Mouse (Mus musculus): ENCODE measurements around the gene Il12rb1. TPM values are rescaled to one million over a fixed set of nuclear protein-coding genes. Genes with fewer than 3 reads are reported as not detected.
"Not testable (repeated sequence)": the region's sequence is repeated elsewhere in the genome, so short reads cannot be mapped to it uniquely, and the experiment has no call there.

Gene Il12rb1
- polyA plus RNA-seq, 1 experiment from 2014 or later = 1.6 TPM

DNA sequence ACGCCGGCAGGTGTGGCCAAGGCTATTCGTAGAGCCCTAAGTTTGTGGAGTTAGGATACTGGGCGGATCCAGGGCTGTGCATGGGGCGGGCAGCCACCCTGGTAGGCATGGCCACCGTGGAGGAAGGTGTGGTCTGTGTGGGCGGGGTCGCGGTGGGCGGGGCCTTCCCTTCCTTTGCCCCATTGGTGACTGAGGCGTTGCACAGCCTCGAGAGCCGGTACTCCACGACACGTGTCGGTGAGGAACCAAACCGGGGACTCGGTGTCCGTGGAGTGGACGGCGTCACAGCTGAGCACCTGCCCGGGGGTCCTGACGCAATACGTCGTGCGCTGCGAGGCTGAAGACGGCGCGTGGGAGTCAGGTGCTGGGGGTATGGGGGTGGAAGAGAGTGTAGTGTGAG is 8.4 kb downstream of the Il12rb1 start:
- peaks cover 8% of the 10 kb centered on the region; the same call in 1 of the 2 replicates for H3K36me3 ChIP-seq (ENCODE audit: inconsistent target)
- no peak overlapping the region for H3K27ac ChIP-seq
- no peak overlapping the region for H3K4me3 ChIP-seq (ENCODE audit: inconsistent target)
- WGBS (ENCODE audit: missing documents) = 66% methylated on average over 30 of the region's 30 CpGs
- no peaks in the 10 kb centered on the region for H3K79me2 ChIP-seq (ENCODE audit: inconsistent target)

- Histone ChIP-seq H3K27ac (no peak overlapping the region), H3K4me3 (ENCODE audit: inconsistent target) (no peak overlapping the region), H3K36me3 (ENCODE audit: inconsistent target) (peaks cover 8% of the 10 kb centered on the region; the same call in 1 of the 2 replicates), H3K79me2 (ENCODE audit: inconsistent target) (no peaks in the 10 kb centered on the region)
- 84% methylated on average over 23 of the region's 31 CpGs for WGBS (ENCODE audit: missing documents)
Observed at GRCm38 (mm10) chr8:70820101-70820935, 12.1 kb downstream of the Il12rb1 start.

DNA sequence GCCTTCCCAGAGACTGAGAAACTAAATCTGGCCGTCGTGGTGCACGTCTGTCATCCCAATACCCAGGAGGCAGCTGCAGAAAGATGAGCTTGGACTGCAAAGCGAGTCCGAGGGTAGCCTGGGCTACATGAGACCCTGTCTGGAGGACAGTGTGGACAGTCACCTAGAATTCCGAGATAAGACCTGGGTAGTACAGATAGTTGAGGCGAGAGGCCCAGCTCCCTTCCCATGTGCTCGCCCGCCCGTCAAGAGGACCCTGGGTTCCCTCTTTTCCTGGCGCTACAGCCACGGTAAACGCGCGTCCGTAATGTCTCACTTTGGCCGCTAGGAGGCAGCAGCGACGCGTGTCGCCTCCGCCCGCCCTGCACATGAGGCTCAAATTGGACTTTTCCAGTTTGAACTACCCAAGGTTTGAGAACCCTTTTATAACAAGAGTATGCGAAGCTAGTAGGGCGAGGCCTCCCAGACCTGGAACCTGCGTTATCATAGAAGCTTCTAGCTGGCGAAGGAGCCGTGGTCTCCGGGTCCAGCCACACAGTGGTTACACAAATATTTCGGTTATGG is 13.2 kb downstream of the Il12rb1 start:
- peaks cover 8% of the 10 kb centered on the region; the same call in 1 of the 2 replicates for H3K36me3 ChIP-seq (ENCODE audit: inconsistent target)
- no peak overlapping the region for H3K27ac ChIP-seq
- WGBS (ENCODE audit: missing documents) = 17% methylated on average over 27 of the region's 30 CpGs
- H3K4me3 ChIP-seq (ENCODE audit: inconsistent target) = no peak overlapping the region
- H3K79me2 ChIP-seq (ENCODE audit: inconsistent target) = no peaks in the 10 kb centered on the region

- peaks cover 8% of the 10 kb centered on the region; the same call in 1 of the 2 replicates for H3K36me3 ChIP-seq (ENCODE audit: inconsistent target)
- WGBS (ENCODE audit: missing documents) = 64% methylated on average over 11 of the region's 11 CpGs
- no peak overlapping the region for H3K4me3 ChIP-seq (ENCODE audit: inconsistent target)
- no peaks in the 10 kb centered on the region for H3K79me2 ChIP-seq (ENCODE audit: inconsistent target)
- H3K27ac ChIP-seq = no peak overlapping the region
Observed at GRCm38 (mm10) chr8:70821992-70822391, 13.7 kb downstream of the Il12rb1 start.

DNA sequence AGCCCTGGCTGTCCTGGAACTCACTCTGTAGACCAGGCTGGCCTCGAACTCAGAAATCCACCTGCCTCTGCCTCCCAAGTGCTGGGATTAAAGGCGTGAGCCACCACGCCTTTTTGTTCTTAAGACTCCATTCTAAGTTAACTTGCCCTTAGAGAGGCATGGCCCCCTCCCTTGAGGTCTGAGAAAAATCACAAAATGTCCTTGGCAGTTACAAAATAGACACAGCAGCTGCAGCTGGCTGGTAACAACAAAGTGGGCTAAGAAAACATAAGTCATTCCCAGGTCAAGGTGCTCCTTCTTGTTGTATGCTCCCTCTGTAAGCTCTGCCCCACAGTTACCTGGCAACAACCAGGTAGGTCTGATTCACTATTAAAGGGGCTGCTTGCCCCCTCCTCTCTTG is 14.3 kb downstream of the Il12rb1 start:
- H3K36me3 ChIP-seq (ENCODE audit: inconsistent target); H3K4me3 ChIP-seq (ENCODE audit: inconsistent target); H3K27ac ChIP-seq; H3K79me2 ChIP-seq (ENCODE audit: inconsistent target): not testable (repeated sequence)
- 83% methylated on average over 2 of the region's 3 CpGs for WGBS (ENCODE audit: missing documents)

DNA sequence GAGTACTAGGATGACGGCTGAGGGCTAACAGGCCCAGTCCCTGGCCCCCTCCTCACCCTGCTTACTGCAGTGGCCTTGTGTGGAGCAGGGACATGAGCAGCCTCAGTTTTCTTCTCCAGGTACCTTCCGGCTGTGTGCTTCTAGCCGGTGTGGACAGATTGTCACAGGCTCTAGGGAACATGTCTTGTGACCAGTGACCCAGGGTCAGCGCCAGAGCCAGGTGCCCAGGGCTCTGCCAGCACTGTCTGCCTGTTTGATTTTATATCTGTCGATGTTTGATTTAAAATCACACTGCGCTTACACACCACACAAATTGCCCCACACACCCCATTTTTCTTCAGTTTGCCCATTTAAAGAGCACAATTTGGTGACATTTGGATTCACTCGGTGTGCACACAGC is 15.6 kb downstream of the Il12rb1 start:
- Histone ChIP-seq H3K79me2 (ENCODE audit: inconsistent target) (no peaks in the 10 kb centered on the region), H3K4me3 (ENCODE audit: inconsistent target) (no peak overlapping the region), H3K27ac (no peak overlapping the region), H3K36me3 (ENCODE audit: inconsistent target) (peaks cover 8% of the 10 kb centered on the region; the same call in 1 of the 2 replicates)
- WGBS (ENCODE audit: missing documents) = 95% methylated on average over 7 of the region's 7 CpGs

DNA sequence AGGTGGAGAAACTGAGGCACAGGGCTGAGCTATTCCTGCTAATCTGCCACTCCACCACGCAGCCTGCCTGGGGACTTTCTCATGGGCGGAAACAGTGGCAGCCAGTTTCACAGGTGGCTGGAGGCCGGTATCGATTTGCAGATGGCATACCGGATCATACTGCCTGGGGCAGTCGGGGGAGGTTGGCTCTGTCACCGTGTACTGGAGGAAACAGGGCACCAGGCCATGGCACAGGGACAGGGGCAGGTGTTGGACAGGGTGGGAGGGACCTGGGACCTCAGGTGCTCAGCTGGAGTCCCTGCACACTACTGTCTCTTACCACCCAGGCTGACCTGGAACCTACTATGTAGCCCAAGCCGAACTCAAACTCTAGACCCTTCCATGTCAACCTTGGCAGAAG is 17.6 kb downstream of the Il12rb1 start:
- Histone ChIP-seq H3K27ac (no peak overlapping the region), H3K79me2 (ENCODE audit: inconsistent target) (no peaks in the 10 kb centered on the region), H3K4me3 (ENCODE audit: inconsistent target) (no peak overlapping the region), H3K36me3 (ENCODE audit: inconsistent target) (no peaks in the 10 kb centered on the region)
- 86% methylated on average over 8 of the region's 8 CpGs for WGBS (ENCODE audit: missing documents)

DNA sequence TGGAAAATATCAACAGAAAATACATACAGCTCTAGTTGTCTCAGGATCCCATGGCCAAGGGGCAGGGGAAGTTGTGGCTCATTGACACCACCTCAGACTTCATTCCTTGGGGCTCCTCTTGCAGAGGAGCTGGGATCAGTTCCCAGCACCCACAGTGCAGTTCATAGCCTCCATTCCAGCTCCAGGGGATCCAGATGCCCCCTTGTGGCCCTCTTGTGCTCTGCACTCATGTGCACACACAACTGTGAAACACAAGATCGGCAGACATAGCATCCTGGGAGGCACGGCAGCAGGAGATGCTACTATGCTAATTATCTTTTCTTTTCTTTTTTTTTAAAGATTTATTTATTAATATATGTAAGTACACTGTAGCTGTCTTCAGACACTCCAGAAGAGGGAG is 18.8 kb downstream of the Il12rb1 start:
- Histone ChIP-seq H3K27ac (no peak overlapping the region), H3K36me3 (ENCODE audit: inconsistent target) (no peaks in the 10 kb centered on the region), H3K79me2 (ENCODE audit: inconsistent target) (no peaks in the 10 kb centered on the region), H3K4me3 (ENCODE audit: inconsistent target) (no peak overlapping the region)
- 100% methylated on average over 2 of the region's 2 CpGs for WGBS (ENCODE audit: missing documents)

DNA sequence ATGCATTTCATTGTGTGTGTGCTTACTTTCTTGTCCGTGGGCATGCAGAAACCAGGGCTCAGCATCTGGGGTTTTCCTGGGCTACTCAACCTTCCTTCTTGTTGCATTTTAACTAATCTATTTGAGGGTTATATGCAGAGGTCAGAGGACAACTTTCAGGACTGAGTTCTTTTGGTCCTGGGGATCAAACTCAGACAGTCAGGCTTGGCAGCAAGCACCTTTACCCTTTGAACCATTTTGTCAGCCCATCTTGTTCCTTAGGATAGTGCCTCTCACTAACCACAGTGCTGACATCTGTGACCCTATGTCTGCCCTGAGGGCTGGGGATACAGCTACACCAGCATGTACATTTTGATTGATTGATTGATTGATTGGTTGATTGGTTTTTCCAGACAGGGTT is 19.5 kb downstream of the Il12rb1 start:
- Histone ChIP-seq H3K4me3 (ENCODE audit: inconsistent target) (no peak overlapping the region), H3K36me3 (ENCODE audit: inconsistent target) (no peaks in the 10 kb centered on the region), H3K27ac (no peak overlapping the region), H3K79me2 (ENCODE audit: inconsistent target) (no peaks in the 10 kb centered on the region)
- WGBS (ENCODE audit: missing documents) = 91% methylated on average over 1 of the region's 1 CpGs

DNA sequence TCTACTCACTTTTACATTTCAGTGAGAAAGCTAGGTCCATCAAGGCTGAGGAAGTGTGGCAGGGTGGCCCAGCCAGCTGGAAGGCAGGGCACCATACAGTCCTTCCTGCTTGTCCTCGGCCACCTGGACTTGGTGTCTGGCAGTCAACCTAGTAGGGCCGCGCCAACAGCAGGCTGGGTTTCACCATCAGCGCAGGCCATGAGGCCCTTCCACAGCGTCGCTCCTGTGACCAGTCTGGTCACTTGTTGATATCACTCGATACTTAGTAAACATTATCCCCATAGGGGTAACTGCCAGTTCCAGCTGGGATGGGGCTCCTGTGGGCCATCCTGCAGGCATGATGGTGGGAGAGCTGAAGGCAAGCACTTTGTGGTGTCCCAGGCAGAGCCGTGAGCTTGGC is 23.3 kb downstream of the Il12rb1 start:
- Histone ChIP-seq H3K36me3 (ENCODE audit: inconsistent target) (peaks cover 17% of the 10 kb centered on the region; the same call in 1 of the 2 replicates), H3K4me3 (ENCODE audit: inconsistent target) (no peak overlapping the region), H3K27ac (no peak overlapping the region), H3K79me2 (ENCODE audit: inconsistent target) (no peaks in the 10 kb centered on the region)
- 98% methylated on average over 8 of the region's 8 CpGs for WGBS (ENCODE audit: missing documents)

GRCm38 (mm10) chr8:70832371-70832770 is 24.1 kb downstream of the Il12rb1 start:
- Histone ChIP-seq H3K4me3 (ENCODE audit: inconsistent target) (no peak overlapping the region), H3K27ac (peak overlapping the region; percentile 94)

DNA sequence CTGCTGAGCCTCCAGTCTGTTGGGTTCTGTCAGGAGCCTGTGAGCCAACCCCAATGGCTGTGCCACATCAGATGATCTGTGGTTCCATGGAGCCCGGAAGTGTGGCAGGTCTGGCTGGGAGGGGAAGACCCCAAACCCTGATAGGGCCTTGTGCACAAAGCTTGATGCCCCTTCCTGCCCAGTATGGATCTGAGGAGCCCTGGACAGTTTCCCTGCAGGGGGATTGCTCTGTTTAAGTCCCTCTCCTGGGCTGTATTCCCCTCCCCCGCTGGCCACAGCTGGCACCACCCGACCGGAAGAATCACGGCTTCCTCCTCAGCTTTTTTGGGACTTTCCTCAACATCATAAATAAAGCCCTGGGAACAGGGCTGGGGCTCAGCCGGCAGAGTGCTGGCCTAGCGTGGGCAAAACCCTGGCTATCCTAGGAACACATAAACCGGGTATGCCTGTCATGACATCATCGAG is 24.8 kb downstream of the Il12rb1 start:
- WGBS (ENCODE audit: missing documents) = 16% methylated on average over 9 of the region's 9 CpGs
- peak overlapping the region; percentile 94 for H3K27ac ChIP-seq
- no peak overlapping the region; the same call in 1 of the 2 replicates for H3K4me3 ChIP-seq (ENCODE audit: inconsistent target)
- H3K36me3 ChIP-seq (ENCODE audit: inconsistent target) = peaks cover 18% of the 10 kb centered on the region; the same call in 1 of the 2 replicates
- peaks cover 4% of the 10 kb centered on the region; the same call in 1 of the 2 replicates for H3K79me2 ChIP-seq (ENCODE audit: inconsistent target)

More at GRCm38 (mm10) chr8:70832371-70832770, 24.1 kb downstream of the Il12rb1 start:
- WGBS (ENCODE audit: missing documents) = 90% methylated on average over 11 of the region's 11 CpGs
- no peaks in the 10 kb centered on the region; the same call in 1 of the 2 replicates for H3K79me2 ChIP-seq (ENCODE audit: inconsistent target)
- H3K36me3 ChIP-seq (ENCODE audit: inconsistent target) = peaks cover 18% of the 10 kb centered on the region; the same call in 1 of the 2 replicates

DNA sequence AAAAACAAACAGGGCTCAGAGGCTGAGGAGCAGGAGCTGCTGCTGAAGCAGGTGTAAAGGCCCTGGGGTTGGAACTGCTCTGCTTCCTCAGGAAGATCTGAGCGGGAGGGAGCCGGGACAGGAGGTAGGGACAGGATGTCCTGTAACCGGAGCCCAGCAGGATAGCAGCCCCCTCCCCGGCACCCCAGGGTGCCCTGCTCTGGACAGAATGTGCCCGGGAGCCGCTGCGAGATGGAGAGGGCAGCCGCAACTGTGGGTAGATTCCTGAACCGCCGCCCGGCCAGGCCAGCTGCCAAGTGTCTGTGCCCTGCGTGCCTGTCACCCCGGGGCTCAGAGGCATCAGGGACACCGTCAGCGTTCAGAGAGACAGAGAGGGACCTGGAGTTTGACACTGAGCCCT is 25.3 kb downstream of the Il12rb1 start:
- 49% methylated on average over 15 of the region's 15 CpGs for WGBS (ENCODE audit: missing documents)
- Histone ChIP-seq H3K27ac (peak overlapping the region; percentile 94), H3K36me3 (ENCODE audit: inconsistent target) (peaks cover 18% of the 10 kb centered on the region; the same call in 1 of the 2 replicates), H3K4me3 (ENCODE audit: inconsistent target) (no peak overlapping the region; the same call in 1 of the 2 replicates), H3K79me2 (ENCODE audit: inconsistent target) (peaks cover 9% of the 10 kb centered on the region)

DNA sequence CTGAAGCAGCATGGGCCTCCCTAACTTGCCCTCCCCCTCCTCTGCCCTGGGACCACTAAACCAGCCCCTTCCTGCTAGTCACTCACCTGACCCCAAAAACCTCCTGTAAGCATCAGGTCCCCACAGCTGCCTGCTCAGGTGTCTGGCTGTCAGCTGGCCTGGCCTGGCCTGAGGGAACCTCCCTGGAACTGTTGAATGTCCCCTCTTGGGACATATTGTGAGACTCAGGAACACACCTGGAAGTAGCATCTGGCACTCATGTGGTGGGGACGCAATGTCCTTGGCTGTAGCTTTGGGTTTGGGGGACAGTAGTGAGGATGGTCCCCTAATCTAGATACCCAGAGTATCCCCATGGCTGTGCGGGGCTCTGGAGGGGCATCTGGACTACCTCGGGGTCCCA is 25.8 kb downstream of the Il12rb1 start:
- WGBS (ENCODE audit: missing documents) = 90% methylated on average over 3 of the region's 3 CpGs
- Histone ChIP-seq H3K27ac (peak overlapping the region; percentile 94), H3K79me2 (ENCODE audit: inconsistent target) (peaks cover 12% of the 10 kb centered on the region), H3K4me3 (ENCODE audit: inconsistent target) (no peak overlapping the region), H3K36me3 (ENCODE audit: inconsistent target) (peaks cover 18% of the 10 kb centered on the region; the same call in 1 of the 2 replicates)

- peaks cover 18% of the 10 kb centered on the region; the same call in 1 of the 2 replicates for H3K36me3 ChIP-seq (ENCODE audit: inconsistent target)
- no peak overlapping the region for H3K27ac ChIP-seq
- H3K4me3 ChIP-seq (ENCODE audit: inconsistent target) = no peak overlapping the region
- H3K79me2 ChIP-seq (ENCODE audit: inconsistent target) = peaks cover 12% of the 10 kb centered on the region
- WGBS (ENCODE audit: missing documents) = 92% methylated on average over 11 of the region's 12 CpGs
Observed at GRCm38 (mm10) chr8:70836666-70837065, 28.4 kb downstream of the Il12rb1 start.
